Mouse (Mus musculus) c-Kit-positive CD71-negative TER-119-negative erythroid progenitor cells, embryonic 14.5 days (primary cell): ENCODE results near the gene Pon2.
"Not testable (repeated sequence)": the region's sequence is repeated elsewhere in the genome, so short reads cannot be mapped to it uniquely, and the experiment has no call there.

Experiments used
- DNase-seq: peaks from one replicate; pipeline ENCODE4 v3.0.0-alpha.2; 2013; ENCODE audit warnings: low read depth

Gene Pon2

GRCm38 (mm10) chr6:5223551-5223950, 74.7 kb downstream of the Pon2 start:
- not testable (repeated sequence) for DNase-seq

GRCm38 (mm10) chr6:5222080-5222479, 76.2 kb downstream of the Pon2 start:
- DNase-seq, result no peak

- DNase-seq, result no peak
Observed at GRCm38 (mm10) chr6:5218190-5218589, 80.1 kb downstream of the Pon2 start.
